Mouse (Mus musculus) kidney, adult 2 months (tissue): Measurements from ENCODE around the gene Padi2. TPM values are rescaled to one million over a fixed set of nuclear protein-coding genes. Genes with fewer than 3 reads are reported as not detected.
A peak's percentile ranks its signal among the peaks of the same experiment; 100 is the strongest.

Source experiments
- DNase-seq: peaks from one replicate; pipeline ENCODE4 v3.0.0; 2021
- H3K27ac ChIP-seq: fragments of 200-500 bp; 2 replicates; pipeline ENCODE4 v1.5.1; 2012; ENCODE audit warnings: low read depth, low read length, control low read depth, inconsistent platforms; ENCODE audit not compliant: insufficient read depth
- H3K27me3 ChIP-seq: fragments of 200-500 bp; replicated peaks from 2 replicates; pipeline ENCODE4 v1.6.1; 2012; ENCODE audit warnings: mild to moderate bottlenecking, moderate library complexity, low read length, inconsistent platforms; ENCODE audit not compliant: control insufficient read depth, insufficient read depth
- H3K36me3 ChIP-seq: fragments of 200-500 bp; 2 replicates; pipeline ENCODE4 v1.6.1; 2012; ENCODE audit warnings: mild to moderate bottlenecking, moderate library complexity, low read length, inconsistent platforms; ENCODE audit not compliant: control insufficient read depth, insufficient read depth
- H3K4me1 ChIP-seq: fragments of 200-500 bp; 2 replicates; pipeline ENCODE4 v1.6.1; 2011; ENCODE audit warnings: low read length; ENCODE audit not compliant: control insufficient read depth, insufficient read depth
- H3K4me3 ChIP-seq: fragments of 200-500 bp; 2 replicates; pipeline ENCODE4 v1.5.1; 2011; ENCODE audit warnings: mild to moderate bottlenecking, low read depth, low read length, control low read depth; ENCODE audit not compliant: insufficient read depth
- CTCF ChIP-seq: fragments of 200-500 bp; conservative IDR thresholded peaks from 2 replicates; pipeline ENCODE4 v1.5.1; 2011; ENCODE audit warnings: low read depth, mild to moderate bottlenecking, control low read depth, low read length, moderate library complexity, mixed read lengths; ENCODE audit not compliant: insufficient read depth, insufficient read length
- POLR2A ChIP-seq: fragments of 200-500 bp; IDR thresholded peaks from one replicate; pipeline ENCODE4 v1.6.1; 2011; ENCODE audit warnings: low read depth, low read length, control low read depth
- WGBS: fragments of 180-500 bp; shearing (Covaris S2); methylation state at CpG from one replicate; pipeline ENCODE4 v1.1.7; 2018; 5-methylcytosine and 5-hydroxymethylcytosine counted together
- polyA plus RNA-seq: library from polyadenylated mRNA; depleted of rRNA; stranded (reverse); fragments of >200 nt; gene quantifications from 2 replicates; pipeline ENCODE4 v1.2.3, GENCODE M21; 2012

The Padi2 gene
- polyA plus RNA-seq, 1 experiment: 5.1 TPM

- no peaks in the 10 kb centered on the region; the same call in 1 of the 2 replicates for H3K4me1 ChIP-seq
- 93% methylated on average over 4 of the region's 4 CpGs for WGBS
- no peak overlapping the region for H3K27ac ChIP-seq
- no peak overlapping the region for H3K4me3 ChIP-seq
- H3K36me3 ChIP-seq: no peaks in the 10 kb centered on the region
- no peaks in the 10 kb centered on the region for H3K27me3 ChIP-seq
- TF ChIP-seq POLR2A (no peak), CTCF (no peak)
- DNase-seq: no peak
Measured at GRCm38 (mm10) chr4:140945571-140945970, 39.4 kb downstream of the Padi2 start.

- H3K27ac ChIP-seq: no peak overlapping the region
Measured at GRCm38 (mm10) chr4:140946048-140946447, 39.9 kb downstream of the Padi2 start.

DNA sequence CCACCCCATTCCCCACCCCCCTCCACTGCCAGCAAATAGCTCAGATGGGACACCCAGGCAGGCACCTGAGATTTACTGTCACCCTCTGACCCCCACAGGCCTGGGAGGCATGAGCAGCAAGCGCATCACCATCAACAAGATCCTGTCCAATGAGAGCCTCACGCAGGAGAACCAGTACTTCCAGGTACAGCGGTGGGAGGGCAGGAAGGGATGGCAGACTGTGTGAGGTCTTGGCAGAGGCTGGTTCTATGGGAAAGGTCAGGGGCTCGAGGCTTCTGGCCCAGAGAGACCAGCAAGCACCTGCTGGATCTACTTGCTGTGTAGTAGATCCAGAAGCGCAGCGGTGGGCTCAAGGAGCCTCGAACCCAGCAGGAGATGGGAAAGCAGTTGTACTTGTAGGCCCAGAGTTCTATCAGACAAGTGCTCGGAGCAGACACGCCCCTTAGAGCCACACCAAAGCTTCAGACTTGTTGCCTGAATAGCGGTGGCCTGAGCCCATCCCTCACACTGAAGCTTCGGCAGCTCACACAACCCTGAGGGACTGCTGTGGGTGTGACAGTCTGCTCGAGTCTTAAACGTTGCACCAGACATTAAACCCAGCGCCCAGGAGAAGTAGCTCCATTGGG, 40.5 kb downstream of the Padi2 start:
- no peak for DNase-seq
- 73% methylated on average over 14 of the region's 14 CpGs for WGBS
- H3K4me1 ChIP-seq: no peaks in the 10 kb centered on the region; the same call in 1 of the 2 replicates
- H3K27me3 ChIP-seq: no peaks in the 10 kb centered on the region
- H3K36me3 ChIP-seq: no peaks in the 10 kb centered on the region
- H3K4me3 ChIP-seq: no peak overlapping the region
- TF ChIP-seq CTCF: no peak
- TF ChIP-seq POLR2A: no peak
- no peak overlapping the region for H3K27ac ChIP-seq

More at GRCm38 (mm10) chr4:140946048-140946447, 39.9 kb downstream of the Padi2 start:
- no peak for DNase-seq
- Histone ChIP-seq H3K36me3 (no peaks in the 10 kb centered on the region), H3K4me1 (no peaks in the 10 kb centered on the region; the same call in 1 of the 2 replicates), H3K4me3 (no peak overlapping the region), H3K27me3 (no peaks in the 10 kb centered on the region)
- TF ChIP-seq POLR2A (no peak), CTCF (no peak)
- WGBS: 60% methylated on average over 4 of the region's 4 CpGs

DNA sequence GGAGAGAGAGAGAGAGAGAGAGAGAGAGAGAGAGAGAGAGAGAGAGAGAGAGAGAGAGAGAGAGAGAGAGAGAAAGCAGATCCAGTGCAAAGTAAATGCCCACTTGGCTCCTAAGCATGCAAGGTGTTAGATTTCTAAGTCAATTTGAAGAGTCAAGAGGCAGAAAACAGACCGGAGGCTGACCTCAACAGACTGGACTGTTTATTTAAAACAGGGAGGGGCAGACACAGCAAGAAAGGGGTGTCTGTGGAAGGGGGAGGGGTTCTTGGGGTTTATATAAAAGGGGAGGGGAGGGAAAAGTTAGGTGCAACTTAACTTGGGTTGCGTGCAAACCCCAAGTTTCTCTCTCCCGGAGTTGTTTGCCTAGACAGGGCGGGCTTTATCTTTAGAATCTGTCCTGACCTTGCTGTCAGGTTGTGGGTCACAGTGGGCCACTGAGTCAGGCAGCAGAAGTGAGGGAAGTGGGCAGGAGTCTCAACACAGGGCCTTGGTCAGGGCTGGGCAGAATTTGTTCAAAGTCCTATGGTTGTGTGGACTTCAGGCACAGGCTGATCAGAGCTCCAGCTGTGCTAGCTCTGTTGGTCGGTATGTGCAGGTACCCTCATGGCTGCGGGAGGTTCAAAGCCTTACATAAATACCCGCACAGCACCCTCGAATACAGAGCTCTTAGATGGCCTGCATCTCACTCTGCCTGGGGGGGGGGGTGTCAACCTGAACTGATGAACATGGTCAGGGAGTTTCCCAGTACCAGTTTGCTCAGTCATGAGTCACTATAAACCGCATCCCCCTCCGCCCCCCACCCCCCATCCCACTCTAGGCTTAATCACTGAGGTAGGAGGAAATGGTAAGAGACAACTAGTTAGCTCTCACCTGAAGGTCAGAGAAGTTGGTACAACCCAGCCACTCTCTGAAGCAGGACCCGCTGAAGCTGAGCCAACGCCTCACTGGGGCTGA, 41.6 kb downstream of the Padi2 start:
- H3K4me1 ChIP-seq: no peaks in the 10 kb centered on the region; the same call in 1 of the 2 replicates
- H3K4me3 ChIP-seq: no peak overlapping the region
- WGBS: 63% methylated on average over 12 of the region's 12 CpGs

GRCm38 (mm10) chr4:140948481-140948880, 42.3 kb downstream of the Padi2 start:
- DNase-seq: peak; percentile 90
- no peaks in the 10 kb centered on the region for H3K27me3 ChIP-seq
- whole genome bisulfite sequencing: 56% methylated on average over 6 of the region's 6 CpGs
- no peaks in the 10 kb centered on the region; the same call in 1 of the 2 replicates for H3K4me1 ChIP-seq
- no peaks in the 10 kb centered on the region for H3K36me3 ChIP-seq
- H3K4me3 ChIP-seq: no peak overlapping the region
- H3K27ac ChIP-seq: no peak overlapping the region; the same call in 1 of the 2 replicates
- TF ChIP-seq POLR2A: no peak
- no peak for TF ChIP-seq CTCF

More for the DNA sequence above, 41.6 kb downstream of the Padi2 start:
- TF ChIP-seq CTCF (no peak), POLR2A (no peak)
- no peak overlapping the region; the same call in 1 of the 2 replicates for H3K27ac ChIP-seq
- H3K27me3 ChIP-seq: no peaks in the 10 kb centered on the region
- peak; percentile 24 for DNase-seq
- no peaks in the 10 kb centered on the region for H3K36me3 ChIP-seq

GRCm38 (mm10) chr4:140949052-140949451, 42.9 kb downstream of the Padi2 start:
- H3K27ac ChIP-seq: no peak overlapping the region
- H3K4me3 ChIP-seq: no peak overlapping the region
- H3K27me3 ChIP-seq: no peaks in the 10 kb centered on the region
- WGBS: 88% methylated on average over 8 of the region's 8 CpGs
- no peaks in the 10 kb centered on the region for H3K36me3 ChIP-seq
- TF ChIP-seq POLR2A: no peak
- TF ChIP-seq CTCF: no peak
- no peak for DNase-seq
- H3K4me1 ChIP-seq: no peaks in the 10 kb centered on the region; the same call in 1 of the 2 replicates

GRCm38 (mm10) chr4:140949616-140950015, 43.5 kb downstream of the Padi2 start:
- 92% methylated on average over 16 of the region's 16 CpGs for WGBS

More at GRCm38 (mm10) chr4:140949616-140950015, 43.5 kb downstream of the Padi2 start:
- Histone ChIP-seq H3K36me3 (no peaks in the 10 kb centered on the region), H3K27me3 (no peaks in the 10 kb centered on the region), H3K4me1 (no peaks in the 10 kb centered on the region; the same call in 1 of the 2 replicates), H3K27ac (no peak overlapping the region), H3K4me3 (no peak overlapping the region)
- no peak for TF ChIP-seq POLR2A
- no peak for TF ChIP-seq CTCF
- no peak for DNase-seq
